Mouse (Mus musculus) telencephalon, adult 2 months (tissue): ENCODE measurements around the gene Sec13.
"Not testable (repeated sequence)": the region's sequence is repeated elsewhere in the genome, so short reads cannot be mapped to it uniquely, and the experiment has no call there.

Source experiments
- DNase-seq: peaks from one replicate; pipeline ENCODE4 v3.0.0-alpha.2; 2011; ENCODE audit warnings: low read depth, low spot score

Gene Sec13

GRCm38 (mm10) chr6:113740236-113741217, at the start of gene Sec13:
Gene Sec13, minus strand, starts transcription at chr6:113740743.
- peak; percentile 88 for DNase-seq

GRCm38 (mm10) chr6:113787459-113787968, 47.0 kb upstream of the Sec13 start:
- no peak for DNase-seq

- DNase-seq: no peak
Observed at GRCm38 (mm10) chr6:113785658-113786057, 45.1 kb upstream of the Sec13 start.

- DNase-seq: peak; percentile 63
Observed at GRCm38 (mm10) chr6:113778229-113778753, 37.7 kb upstream of the Sec13 start.

- DNase-seq: peak; percentile 55
Observed at GRCm38 (mm10) chr6:113768804-113769203, 28.3 kb upstream of the Sec13 start.

GRCm38 (mm10) chr6:113761644-113762043, 21.1 kb upstream of the Sec13 start:
- no peak for DNase-seq

- no peak for DNase-seq
Observed at GRCm38 (mm10) chr6:113749119-113749685, 8.7 kb upstream of the Sec13 start.

- DNase-seq: no peak
Observed at GRCm38 (mm10) chr6:113748351-113748750, 7.8 kb upstream of the Sec13 start.

GRCm38 (mm10) chr6:113747284-113747683, 6.7 kb upstream of the Sec13 start:
- no peak for DNase-seq

- no peak for DNase-seq
Observed at GRCm38 (mm10) chr6:113745117-113745516, 4.6 kb upstream of the Sec13 start.

- no peak for DNase-seq
Observed at GRCm38 (mm10) chr6:113743111-113743510, 2.6 kb upstream of the Sec13 start.

- DNase-seq: peak; percentile 78
Observed at GRCm38 (mm10) chr6:113742321-113742720, 1.8 kb upstream of the Sec13 start.

- DNase-seq: no peak
Observed at GRCm38 (mm10) chr6:113741425-113741824, 882 bp upstream of the Sec13 start.

- no peak for DNase-seq
Observed at GRCm38 (mm10) chr6:113737318-113738046, 3.1 kb downstream of the Sec13 start.

- DNase-seq: no peak
Observed at GRCm38 (mm10) chr6:113731296-113731695, 9.2 kb downstream of the Sec13 start.

GRCm38 (mm10) chr6:113728181-113728580, 12.4 kb downstream of the Sec13 start:
- DNase-seq: no peak

GRCm38 (mm10) chr6:113721061-113721460, 19.5 kb downstream of the Sec13 start:
- no peak for DNase-seq

GRCm38 (mm10) chr6:113719878-113720277, 20.7 kb downstream of the Sec13 start, which contains the start of gene Ghrl:
Gene Ghrl, minus strand, starts transcription at chr6:113719880.
- DNase-seq: no peak

GRCm38 (mm10) chr6:113717541-113717940, 23.0 kb downstream of the Sec13 start:
- DNase-seq: no peak

GRCm38 (mm10) chr6:113714797-113715196, 25.7 kb downstream of the Sec13 start:
- DNase-seq: no peak

GRCm38 (mm10) chr6:113714276-113714675, 26.3 kb downstream of the Sec13 start:
- peak; percentile 38 for DNase-seq

GRCm38 (mm10) chr6:113713389-113713788, 27.2 kb downstream of the Sec13 start:
- DNase-seq: not testable (repeated sequence)
